Mouse (Mus musculus) colon, adult 2 months (tissue): ENCODE results near the gene Gpr139. TPM values are rescaled to one million over a fixed set of nuclear protein-coding genes. Genes with fewer than 3 reads are reported as not detected.

Experiments used
- polyA plus RNA-seq: library from polyadenylated mRNA; depleted of rRNA; stranded (reverse); fragments of >200 nt; gene quantifications from 2 replicates; pipeline ENCODE4 v1.2.3, GENCODE M21; 2012; rRNA removed

Gene Gpr139
- not detected in 2 replicates for polyA plus RNA-seq

GRCm38 (mm10) chr7:119184341-119185143, at the start of gene Gpr139:
Gene Gpr139, minus strand, starts transcription at chr7:119184603.

Other genes with a start within 250 kb of the Gpr139 start
- gene Gprc5b, start 189.4 kb downstream of the Gpr139 start, polyA plus RNA-seq = 10.5 and 10.8 TPM in 2 replicates